Mouse (Mus musculus) yolk sac, embryonic 10.5 days (tissue): ENCODE data around the gene Pkd1l1.

Experiments
- DNase-seq: peaks from one replicate; pipeline ENCODE4 v3.0.0-alpha.2; 2017; ENCODE audit warnings: low spot score

Gene Pkd1l1

GRCm38 (mm10) chr11:8973166-8973565, at the start of gene Pkd1l1:
Gene Pkd1l1, minus strand, starts transcription at chr11:8973266.
- DNase-seq: no peak

DNA sequence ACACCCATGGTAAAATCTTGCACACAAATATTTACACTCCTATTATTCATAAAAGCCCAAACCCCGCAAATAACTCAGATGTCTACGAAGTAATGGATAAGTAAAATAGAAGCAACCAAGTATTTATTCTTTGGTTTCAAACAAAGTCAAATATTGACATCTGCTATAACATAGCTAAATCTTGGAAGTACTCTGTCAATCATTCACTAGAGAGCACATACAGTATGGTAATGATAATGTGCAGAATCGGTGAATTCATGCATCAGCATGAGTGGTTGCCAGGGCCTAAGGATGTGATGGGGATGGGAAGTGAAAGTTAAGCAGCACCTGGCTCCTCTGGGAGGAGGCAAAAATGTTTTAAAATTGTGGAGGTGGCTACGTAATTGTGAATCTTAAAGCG, 47.1 kb upstream of the Pkd1l1 start:
- no peak for DNase-seq

DNA sequence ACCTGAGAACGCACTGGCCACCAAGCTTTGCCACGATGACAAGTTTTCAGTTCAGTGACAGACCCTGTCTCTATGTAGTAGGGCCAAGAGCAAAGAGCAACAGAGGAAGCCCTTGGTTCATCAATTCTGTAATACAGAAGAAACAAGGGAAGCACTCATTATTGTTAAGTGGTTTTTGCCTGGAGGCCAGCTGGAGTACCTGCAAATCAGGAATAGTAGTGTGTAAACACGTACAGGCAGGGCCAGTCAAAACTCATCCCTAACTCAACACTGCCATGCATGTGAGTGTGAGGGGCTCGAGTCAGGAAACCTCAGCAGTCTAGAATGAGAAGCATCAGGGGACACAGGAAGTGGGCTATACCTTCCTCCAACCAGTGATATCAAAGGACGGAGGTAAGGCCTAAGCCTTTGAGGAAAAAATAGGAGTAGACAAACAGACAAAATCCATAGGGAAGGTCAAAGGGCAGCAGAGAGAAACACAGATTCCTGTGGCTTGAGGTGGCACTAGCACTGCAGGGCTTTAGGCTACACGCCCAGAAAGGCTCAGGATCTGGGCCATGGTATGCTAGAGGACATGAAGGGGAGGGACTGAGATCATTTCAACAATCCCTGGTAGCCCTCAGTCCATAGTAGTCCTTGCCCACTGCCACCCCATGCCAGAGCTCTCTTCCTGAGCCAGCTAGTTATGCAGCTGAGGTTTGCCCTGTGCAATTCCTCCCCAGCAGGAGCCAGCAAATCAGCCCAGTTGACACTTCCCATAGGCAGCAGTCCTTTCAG, 45.6 kb upstream of the Pkd1l1 start:
- no peak for DNase-seq

DNA sequence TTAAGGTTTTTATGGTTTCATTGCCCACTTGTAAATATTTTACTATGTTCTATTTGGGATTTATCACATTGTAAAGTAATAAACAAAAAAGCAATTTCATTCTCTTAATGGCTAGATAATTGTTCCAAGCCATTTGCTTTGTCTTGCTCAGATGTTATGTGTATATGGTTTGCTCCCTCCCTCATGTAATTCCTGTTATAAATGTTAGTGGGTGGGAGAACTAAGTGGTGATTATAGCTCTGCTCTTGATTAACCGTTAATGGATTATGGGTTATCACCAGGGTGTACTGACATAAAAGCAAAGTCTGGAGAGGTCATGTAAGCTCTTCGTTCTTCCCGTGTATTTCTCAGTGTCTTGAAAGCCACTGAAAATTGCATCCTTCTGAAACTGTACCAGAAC, 41.7 kb upstream of the Pkd1l1 start:
- no peak for DNase-seq

GRCm38 (mm10) chr11:9011348-9011747, 38.3 kb upstream of the Pkd1l1 start:
- no peak for DNase-seq

GRCm38 (mm10) chr11:9010853-9011339, 37.8 kb upstream of the Pkd1l1 start, which contains the start of gene Hus1:
Gene Hus1, minus strand, starts transcription at chr11:9011191.
- peak; percentile 89 for DNase-seq

GRCm38 (mm10) chr11:9010416-9010815, 37.4 kb upstream of the Pkd1l1 start:
- no peak for DNase-seq

- DNase-seq: no peak
Measured at GRCm38 (mm10) chr11:9008761-9009160, 35.7 kb upstream of the Pkd1l1 start.

- DNase-seq: no peak
Measured at GRCm38 (mm10) chr11:8988084-8988483, 15.0 kb upstream of the Pkd1l1 start.

DNA sequence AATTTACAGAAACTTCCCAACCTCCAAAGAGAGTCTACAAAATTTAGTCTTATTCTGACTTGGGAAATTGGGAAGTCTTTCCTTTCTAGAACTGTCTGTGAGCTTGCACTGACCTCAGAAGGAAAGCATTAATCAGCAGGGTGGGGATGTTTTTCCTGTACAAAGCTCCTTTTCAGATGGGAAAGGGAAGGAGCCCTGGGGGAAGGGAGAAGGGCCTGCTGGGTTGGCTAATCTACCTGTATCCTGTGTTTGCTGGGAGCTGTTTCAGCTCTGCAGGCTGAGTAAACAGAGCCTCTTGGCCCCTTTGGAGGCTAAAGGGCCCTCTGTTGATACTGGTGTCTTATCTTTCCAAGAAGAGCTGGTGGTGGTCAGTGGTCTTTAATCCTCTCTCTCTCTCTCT, 13.0 kb upstream of the Pkd1l1 start:
- DNase-seq: peak; percentile 81

GRCm38 (mm10) chr11:8983237-8983861, 10.3 kb upstream of the Pkd1l1 start:
- peak; percentile 55 for DNase-seq

DNA sequence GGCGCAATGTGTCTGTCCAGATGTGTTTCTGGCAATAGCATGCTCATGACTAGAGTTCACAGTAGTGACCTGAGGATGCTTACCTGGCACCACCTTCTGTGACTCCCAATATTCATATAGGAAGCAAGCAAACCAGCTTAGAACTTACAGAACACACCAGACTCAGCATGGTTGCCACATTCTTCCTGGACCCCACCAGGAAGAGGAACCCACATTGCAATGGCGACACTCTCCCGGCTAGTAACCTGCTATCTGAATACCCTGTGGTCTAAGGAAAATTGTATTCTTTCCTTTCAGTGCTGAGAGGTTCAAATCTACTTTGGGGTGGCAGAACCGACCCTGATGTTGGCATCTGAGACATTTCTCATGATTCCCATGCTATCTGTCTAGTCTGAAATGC, 5.1 kb upstream of the Pkd1l1 start:
- DNase-seq: no peak

GRCm38 (mm10) chr11:8972093-8972492, 973 bp downstream of the Pkd1l1 start:
- no peak for DNase-seq

- no peak for DNase-seq
Measured at GRCm38 (mm10) chr11:8970509-8970908, 2.6 kb downstream of the Pkd1l1 start.

- no peak for DNase-seq
Measured at GRCm38 (mm10) chr11:8968094-8968493, 5.0 kb downstream of the Pkd1l1 start.

DNA sequence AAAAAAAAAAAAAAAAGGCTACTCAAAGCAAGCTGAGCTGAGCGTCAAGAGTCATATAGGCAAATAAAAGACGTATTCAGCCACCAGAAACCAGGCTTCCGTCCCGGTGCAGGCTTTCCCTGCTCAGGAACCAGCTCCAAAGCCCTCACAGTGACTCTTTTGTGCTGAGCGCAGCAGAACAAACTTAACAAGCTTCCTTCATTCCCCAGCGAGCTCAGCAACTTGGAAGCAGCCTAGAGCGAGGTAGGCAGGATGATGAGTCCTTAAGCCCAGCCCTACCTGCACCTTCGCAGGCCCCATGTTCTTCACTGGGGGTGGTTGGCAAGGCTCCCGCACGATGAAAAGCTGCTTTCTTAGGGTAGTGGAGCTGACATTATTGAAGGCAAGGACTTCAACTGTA, 14.5 kb downstream of the Pkd1l1 start:
- DNase-seq: no peak

DNA sequence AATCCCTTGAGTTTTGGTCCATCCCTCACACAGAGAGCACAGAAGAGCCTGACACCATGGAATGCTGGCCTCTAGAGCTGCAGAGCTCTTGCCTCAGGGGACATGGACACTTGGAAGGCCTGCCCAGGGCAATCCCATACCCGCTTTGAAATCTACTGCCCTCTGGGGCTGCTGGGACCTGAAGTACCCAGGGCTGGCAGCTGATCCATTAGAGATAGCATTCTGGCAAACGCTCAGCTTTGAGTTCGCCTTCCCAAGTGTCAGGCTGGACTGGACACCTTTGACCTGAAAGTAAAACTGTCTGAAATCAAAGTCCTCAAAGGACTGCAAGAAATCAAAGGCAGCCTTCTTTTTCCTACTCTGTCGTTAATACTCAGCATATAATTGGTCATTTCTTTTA, 15.0 kb downstream of the Pkd1l1 start:
- DNase-seq: no peak

- DNase-seq: no peak
Measured at GRCm38 (mm10) chr11:8957023-8957422, 16.0 kb downstream of the Pkd1l1 start.

- DNase-seq: no peak
Measured at GRCm38 (mm10) chr11:8955678-8956077, 17.4 kb downstream of the Pkd1l1 start.

DNA sequence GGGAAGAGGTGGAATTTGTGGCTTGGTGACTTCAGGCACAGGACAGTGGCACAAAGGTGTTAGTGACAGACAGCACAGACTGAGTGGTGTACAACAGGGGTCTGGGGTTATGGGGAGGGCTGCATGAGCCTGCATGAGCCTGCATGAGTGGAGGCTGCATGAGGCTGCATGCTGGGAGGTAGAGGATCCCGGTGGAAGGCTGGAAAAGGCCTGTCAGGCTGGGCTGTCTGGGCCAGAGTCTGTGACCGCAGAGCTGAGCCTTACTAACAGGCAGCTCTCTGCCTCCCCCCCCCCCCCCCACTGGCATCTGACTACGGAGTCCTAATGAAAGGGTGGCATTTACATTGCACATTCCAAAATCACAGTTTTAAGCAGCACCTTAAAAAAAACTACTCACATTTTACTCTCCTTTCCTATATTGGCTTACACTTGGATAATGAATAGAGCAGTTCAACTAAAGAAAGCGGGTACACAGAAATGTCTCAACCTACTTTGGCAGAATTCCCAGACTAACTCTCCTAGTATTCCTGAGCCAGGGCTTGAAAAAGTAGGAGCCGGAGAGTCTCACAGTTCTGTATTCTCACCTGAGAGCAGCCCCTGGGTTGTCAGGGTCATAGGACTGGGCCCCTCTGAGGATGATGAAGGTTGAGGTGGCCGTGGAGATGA, 23.2 kb downstream of the Pkd1l1 start:
- no peak for DNase-seq

DNA sequence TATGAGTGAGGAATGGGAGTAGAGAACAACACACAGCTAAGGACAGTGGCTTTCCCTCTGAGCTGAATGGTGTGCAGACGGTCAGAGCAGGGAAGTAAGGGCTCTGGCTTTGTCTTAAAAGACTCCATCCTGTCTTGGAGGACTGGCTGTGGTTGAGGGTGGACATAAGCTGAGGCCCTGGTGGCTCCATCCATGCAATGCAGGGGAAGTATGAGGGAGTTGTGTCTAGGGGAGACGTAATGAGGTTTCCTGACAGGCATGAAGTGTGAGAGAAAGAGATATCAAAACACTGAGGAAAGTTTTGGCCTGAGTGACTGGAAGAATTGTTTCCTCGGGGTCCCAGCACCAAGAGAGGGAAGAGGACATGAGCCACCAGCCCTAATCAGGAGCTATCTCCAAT, 24.2 kb downstream of the Pkd1l1 start:
- DNase-seq: no peak

GRCm38 (mm10) chr11:8944114-8944513, 29.0 kb downstream of the Pkd1l1 start:
- no peak for DNase-seq

DNA sequence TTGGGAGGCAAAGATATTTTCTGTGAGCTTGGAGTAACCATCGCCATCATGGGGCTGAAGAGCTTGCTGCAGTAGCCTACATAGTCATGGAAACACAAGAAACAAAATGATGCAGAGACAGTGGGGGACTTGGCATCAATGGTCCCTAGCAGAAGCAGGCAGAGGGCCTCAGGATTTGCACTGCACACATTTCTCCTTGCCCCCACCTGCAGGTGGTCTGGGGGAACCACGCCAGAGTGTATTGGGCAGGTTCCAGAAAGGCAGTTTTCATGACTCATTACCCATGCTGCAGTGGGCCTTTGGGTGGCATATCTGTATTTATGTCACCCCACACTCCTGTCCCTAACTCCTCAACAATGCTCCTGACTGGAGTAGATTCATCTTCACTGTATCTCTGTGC, 30.6 kb downstream of the Pkd1l1 start:
- DNase-seq: no peak
